Mouse (Mus musculus): ENCODE results near the gene Srgap2.

- no peak for TF ChIP-seq CTCF (IDR thresholded peaks at IDR 0.05; ENCODE audit: low read depth)
- TF ChIP-seq EP300 (IDR thresholded peaks at IDR 0.05; ENCODE audit: low read depth) = no peak
Observed at GRCm38 (mm10) chr1:131539771-131540170, 12.6 kb upstream of the Srgap2 start.
